Mouse (Mus musculus): ENCODE data around the gene Pold1. TPM values are rescaled to one million over a fixed set of nuclear protein-coding genes. Genes with fewer than 3 reads are reported as not detected.

Pold1 gene
- total RNA-seq, 1 experiment from 2014 or later = 86.0 TPM

DNA sequence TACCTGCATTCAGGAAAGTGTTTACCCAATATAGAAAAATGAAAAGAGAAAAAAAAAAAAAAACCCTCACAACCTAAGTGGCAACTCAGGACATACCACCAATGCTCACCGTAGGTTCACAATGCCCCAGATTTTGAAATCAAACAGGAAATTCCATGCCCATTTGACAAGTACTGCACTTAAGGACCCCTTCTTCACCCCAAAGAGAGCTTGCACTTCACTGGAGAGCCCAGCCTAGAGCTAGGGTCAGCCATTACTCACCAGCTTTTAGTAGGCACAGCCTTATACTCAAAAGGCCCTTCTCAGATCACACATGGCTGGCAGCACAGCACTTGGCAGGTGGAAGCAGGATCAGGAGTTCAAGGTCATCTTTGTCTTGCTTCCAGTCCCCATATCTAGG lies 34.5 kb upstream of the Pold1 start:
- ATAC-seq (replicated peaks; ENCODE audit: low read depth, poor library complexity, severe bottlenecking) = no peak

- no peak for ATAC-seq (replicated peaks; ENCODE audit: low read depth, poor library complexity, severe bottlenecking)
Observed at GRCm38 (mm10) chr7:44582709-44583108, 34.1 kb upstream of the Pold1 start.

DNA sequence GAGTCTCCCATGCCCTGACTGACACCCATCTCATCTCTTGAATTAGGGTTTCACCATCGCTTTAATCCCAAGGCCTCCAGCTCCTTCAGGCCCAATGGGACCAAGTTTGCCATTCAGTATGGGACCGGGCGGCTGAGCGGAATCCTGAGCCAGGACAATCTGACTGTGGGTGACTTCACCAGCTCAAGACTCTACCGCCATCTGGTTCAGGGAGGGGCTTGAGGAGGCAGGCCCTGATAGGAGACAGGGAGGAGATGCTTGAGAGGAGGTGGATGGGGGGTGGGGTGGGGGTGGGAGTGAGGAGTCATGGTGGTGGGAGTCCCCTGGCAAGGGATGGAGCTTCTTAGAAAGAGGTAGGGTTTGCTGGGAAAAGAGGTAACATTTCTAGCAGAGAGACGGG lies 33.0 kb upstream of the Pold1 start:
- no peak for ATAC-seq (replicated peaks; ENCODE audit: low read depth, poor library complexity, severe bottlenecking)

- no peak for ATAC-seq (replicated peaks; ENCODE audit: low read depth, poor library complexity, severe bottlenecking)
Observed at GRCm38 (mm10) chr7:44576333-44576844, 27.7 kb upstream of the Pold1 start.

GRCm38 (mm10) chr7:44572956-44573484 lies 24.4 kb upstream of the Pold1 start:
- ATAC-seq (replicated peaks; ENCODE audit: low read depth, poor library complexity, severe bottlenecking) = no peak

DNA sequence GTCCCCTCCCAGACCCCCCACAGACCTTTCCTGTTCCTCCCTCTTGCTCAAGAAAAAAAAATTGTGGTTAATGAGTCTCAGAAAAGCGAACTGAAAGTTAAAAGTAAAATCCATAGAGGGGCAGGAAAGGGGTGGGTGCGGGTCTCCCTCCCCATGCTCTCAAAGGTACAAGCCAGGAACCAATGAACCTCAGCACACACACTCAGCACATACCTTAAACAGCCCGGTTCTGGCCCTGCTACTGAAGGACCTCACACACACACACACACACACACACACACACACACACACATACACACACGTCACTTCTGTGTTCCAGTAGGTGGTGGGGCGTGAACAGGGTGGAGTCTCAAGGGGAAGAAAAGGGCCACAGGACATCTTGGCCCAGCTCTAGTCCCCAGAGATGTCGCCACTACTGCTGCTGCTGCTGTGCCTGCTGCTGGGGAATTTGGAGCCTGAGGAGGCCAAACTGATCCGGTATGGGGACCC lies 23.6 kb upstream of the Pold1 start, which contains the start of gene Napsa:
Napsa (plus strand) TSS at position 168 of the 489 bp plus-strand sequence.
- ATAC-seq (replicated peaks; ENCODE audit: low read depth, poor library complexity, severe bottlenecking) = peak; percentile 87

DNA sequence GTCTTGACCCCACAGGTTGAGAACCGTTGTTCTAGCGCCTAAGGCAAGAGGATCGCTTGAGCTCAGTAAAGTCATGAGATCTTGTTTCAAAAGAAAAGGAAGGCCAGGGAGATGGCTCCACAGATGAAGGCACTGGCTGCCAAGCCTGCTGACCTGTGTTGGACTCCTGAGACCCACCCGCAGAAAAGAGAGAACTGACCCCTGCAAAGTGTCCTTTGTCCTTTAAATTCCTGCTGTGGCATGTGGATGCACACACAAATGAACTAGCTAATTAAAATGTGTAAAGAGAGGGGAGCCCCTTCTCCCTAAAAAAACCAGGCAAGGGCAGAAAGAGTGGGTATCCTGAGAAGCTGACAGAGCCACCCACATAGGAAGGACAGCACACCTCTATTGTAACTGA lies 23.2 kb upstream of the Pold1 start:
- no peak for ATAC-seq (replicated peaks; ENCODE audit: low read depth, poor library complexity, severe bottlenecking)

GRCm38 (mm10) chr7:44570989-44571388 lies 22.3 kb upstream of the Pold1 start:
- no peak for ATAC-seq (replicated peaks; ENCODE audit: low read depth, poor library complexity, severe bottlenecking)

GRCm38 (mm10) chr7:44568803-44569202 lies 20.2 kb upstream of the Pold1 start:
- no peak for ATAC-seq (replicated peaks; ENCODE audit: low read depth, poor library complexity, severe bottlenecking)

GRCm38 (mm10) chr7:44565414-44565813 lies 16.8 kb upstream of the Pold1 start:
- peak; percentile 54 for ATAC-seq (replicated peaks; ENCODE audit: low read depth, poor library complexity, severe bottlenecking)

- ATAC-seq (replicated peaks; ENCODE audit: low read depth, poor library complexity, severe bottlenecking) = no peak
Observed at GRCm38 (mm10) chr7:44564486-44564885, 15.8 kb upstream of the Pold1 start.

DNA sequence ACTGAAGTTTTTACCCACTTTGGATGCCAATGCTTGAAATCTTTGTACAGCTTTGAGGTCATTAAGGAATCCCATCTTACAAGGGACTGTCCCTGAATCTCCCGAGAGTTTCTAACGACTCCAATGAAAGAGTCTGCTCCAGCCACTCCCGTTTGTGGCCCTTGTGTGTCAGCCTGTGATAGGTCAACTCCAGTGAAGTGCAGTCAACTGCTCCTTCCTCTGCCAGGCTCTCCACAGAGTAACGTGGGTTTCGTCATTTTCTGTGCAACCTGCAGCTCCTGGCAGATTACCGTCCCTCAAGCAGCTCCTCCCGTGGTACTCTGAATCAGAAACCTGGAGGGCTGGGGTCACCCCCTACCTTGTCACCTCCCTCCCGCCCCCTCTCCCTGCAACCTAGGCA lies 14.6 kb upstream of the Pold1 start:
- ATAC-seq (replicated peaks; ENCODE audit: low read depth, poor library complexity, severe bottlenecking) = no peak

- peak; percentile 92 for ATAC-seq (replicated peaks; ENCODE audit: low read depth, poor library complexity, severe bottlenecking)
Observed at GRCm38 (mm10) chr7:44560435-44561400, 12.1 kb upstream of the Pold1 start.

- ATAC-seq (replicated peaks; ENCODE audit: low read depth, poor library complexity, severe bottlenecking) = no peak
Observed at GRCm38 (mm10) chr7:44557629-44558028, 9.0 kb upstream of the Pold1 start.

GRCm38 (mm10) chr7:44553826-44554225 lies 5.2 kb upstream of the Pold1 start, which contains the start of gene Nr1h2:
Gene Nr1h2, minus strand, starts transcription at chr7:44553951.
- peak; percentile 71 for ATAC-seq (replicated peaks; ENCODE audit: low read depth, poor library complexity, severe bottlenecking)

GRCm38 (mm10) chr7:44553196-44553764 lies 4.6 kb upstream of the Pold1 start:
- ATAC-seq (replicated peaks; ENCODE audit: low read depth, poor library complexity, severe bottlenecking) = peak; percentile 50

GRCm38 (mm10) chr7:44552141-44552908 lies 3.7 kb upstream of the Pold1 start:
- ATAC-seq (replicated peaks; ENCODE audit: low read depth, poor library complexity, severe bottlenecking) = no peak

- no peak for ATAC-seq (replicated peaks; ENCODE audit: low read depth, poor library complexity, severe bottlenecking)
Observed at GRCm38 (mm10) chr7:44551731-44552130, 3.1 kb upstream of the Pold1 start.

GRCm38 (mm10) chr7:44551301-44551700 lies 2.7 kb upstream of the Pold1 start:
- no peak for ATAC-seq (replicated peaks; ENCODE audit: low read depth, poor library complexity, severe bottlenecking)

- ATAC-seq (replicated peaks; ENCODE audit: low read depth, poor library complexity, severe bottlenecking) = no peak
Observed at GRCm38 (mm10) chr7:44550409-44550678, 1.7 kb upstream of the Pold1 start.

All from common myeloid progenitor, adult 5-6 weeks (primary cell).